Mouse (Mus musculus): ENCODE measurements around the gene Gm45337.
A peak's percentile ranks its signal among the peaks of the same experiment; 100 is the strongest.
"Not testable (repeated sequence)": the region's sequence is repeated elsewhere in the genome, so short reads cannot be mapped to it uniquely, and the experiment has no call there.

Gm45337 gene

DNA sequence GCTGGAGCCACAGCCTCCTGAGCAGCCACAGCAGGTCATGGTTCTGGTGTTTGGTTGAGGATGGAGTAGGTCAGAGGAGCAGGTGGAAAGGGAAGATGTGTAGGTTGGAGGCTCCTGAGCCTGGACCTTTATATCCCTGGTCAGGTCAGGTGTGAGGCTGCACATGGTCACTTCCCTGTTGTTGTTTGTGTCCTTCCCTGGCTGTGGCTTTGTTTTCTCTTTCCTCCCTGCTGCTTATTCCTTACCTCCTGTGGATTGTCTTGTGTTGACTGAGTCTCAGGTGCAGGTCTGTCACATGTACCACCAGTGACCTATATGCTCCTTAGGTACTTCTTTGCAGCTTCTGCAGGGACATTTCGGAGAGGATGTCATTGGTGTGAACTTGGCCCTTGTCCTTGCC is at the start of gene Gm45337:
Gene Gm45337, minus strand, starts transcription at position 101 of the 400 bp plus-strand sequence.
- no peak for DNase-seq (ENCODE audit: low spot score in 2 of 2)

DNA sequence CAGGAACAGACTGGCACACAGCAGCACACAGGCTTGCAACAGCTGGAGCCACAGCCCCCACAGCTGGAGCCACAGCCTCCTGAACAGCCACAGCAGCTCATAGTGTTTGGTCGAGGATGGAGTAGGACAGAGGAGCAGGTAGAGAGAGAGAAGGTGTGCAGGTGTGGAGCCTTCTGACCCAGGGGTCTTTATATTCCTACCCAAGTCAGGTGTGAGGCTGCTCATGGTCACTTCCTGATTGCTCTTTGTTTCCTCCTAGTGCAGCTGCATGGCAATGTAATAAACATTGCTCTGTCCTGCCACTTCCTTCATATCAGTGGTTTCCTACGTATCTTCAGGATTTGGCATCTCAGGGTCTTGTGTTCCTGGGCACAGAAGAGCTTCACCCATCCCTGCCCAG is 45.9 kb upstream of the Gm45337 start, which contains the start of gene Gm10153:
Gene Gm10153, minus strand, starts transcription at position 101 of the 400 bp plus-strand sequence.
- no peak for DNase-seq (ENCODE audit: low spot score in 2 of 2)

DNA sequence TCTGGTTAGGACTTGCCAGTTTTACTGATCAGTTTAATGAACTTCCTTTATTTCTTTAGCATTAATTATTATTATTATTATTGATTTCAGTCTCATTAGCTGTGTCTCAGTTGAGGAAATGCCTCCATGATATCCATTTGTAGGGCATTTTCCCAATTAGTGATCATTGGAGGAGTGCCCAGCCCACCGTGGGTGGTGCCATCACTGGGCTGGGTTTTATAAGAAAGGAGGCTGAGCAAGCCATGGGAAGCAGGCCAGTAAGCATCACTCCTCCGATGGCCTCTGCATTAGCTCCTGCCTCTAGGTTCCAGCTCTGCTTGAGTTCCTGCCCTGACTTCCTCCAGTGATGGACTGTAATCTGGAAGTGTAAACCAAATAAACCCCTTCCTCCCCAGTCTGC is 43.7 kb upstream of the Gm45337 start:
- DNase-seq (ENCODE audit: low spot score in 2 of 2) = no peak

DNA sequence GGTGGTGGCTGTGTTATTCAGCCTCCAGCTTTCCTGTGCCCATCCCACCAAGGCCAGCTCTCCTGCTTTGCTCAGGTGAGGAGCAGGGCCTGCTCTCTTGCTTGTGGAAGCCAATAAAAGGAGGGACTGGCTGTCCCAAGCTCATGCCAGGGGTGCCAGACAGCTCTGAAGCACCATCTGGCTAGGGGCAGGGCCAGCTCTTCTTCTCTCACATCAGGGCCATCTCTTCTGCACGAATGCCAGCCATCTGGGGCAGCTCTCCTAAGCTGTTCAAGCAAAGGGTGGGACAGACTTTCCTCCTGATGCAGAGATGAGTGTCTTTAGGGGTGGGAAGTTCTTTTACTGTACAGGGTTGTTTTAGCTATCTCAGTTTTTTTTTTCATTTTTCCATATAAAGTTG is 36.6 kb upstream of the Gm45337 start:
- DNase-seq (ENCODE audit: low spot score in 2 of 2) = no peak

DNA sequence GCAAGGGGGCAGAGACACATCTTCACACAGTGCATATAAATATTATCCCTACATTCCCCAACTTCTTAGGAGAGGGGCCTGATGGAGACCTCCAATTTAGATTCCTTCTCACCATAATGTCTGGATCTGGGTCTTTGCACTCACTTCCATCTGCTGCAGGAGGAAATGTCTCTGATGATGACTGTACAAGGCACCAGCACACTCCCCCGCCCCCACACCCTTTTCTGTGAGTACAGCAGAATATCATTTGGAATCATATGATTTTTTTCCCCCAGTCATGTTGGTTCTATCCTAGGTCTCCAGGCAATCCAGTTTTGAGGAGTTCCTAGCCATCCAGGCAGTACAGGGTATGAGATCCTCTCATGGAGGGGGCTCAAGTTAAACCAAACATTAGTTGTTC is 34.3 kb upstream of the Gm45337 start:
- no peak for DNase-seq (ENCODE audit: low spot score in 2 of 2)

DNA sequence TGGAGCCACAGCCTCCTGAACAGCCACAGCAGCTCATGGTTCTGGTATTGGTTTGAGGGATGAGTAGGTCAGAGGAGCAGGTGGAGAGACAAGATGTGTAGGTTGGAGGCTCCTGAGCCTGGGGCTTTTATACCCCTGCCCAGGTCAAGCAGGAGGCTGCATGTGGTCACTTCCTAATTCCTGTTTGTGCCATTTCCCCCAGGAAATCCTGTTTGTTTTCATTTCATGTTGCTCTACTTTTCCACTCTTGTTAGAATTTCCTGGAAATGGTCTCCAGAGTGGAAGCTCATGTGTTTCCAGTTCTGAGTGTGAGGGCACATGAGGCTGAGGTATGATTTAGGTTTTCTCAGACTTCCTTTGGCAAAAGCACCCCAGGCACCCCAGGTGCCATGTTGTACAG is 31.5 kb upstream of the Gm45337 start, which contains the start of gene Krtap5-2:
Gene Krtap5-2, minus strand, starts transcription at position 101 of the 400 bp plus-strand sequence.
- not testable (repeated sequence) for DNase-seq (ENCODE audit: low spot score in 2 of 2)

DNA sequence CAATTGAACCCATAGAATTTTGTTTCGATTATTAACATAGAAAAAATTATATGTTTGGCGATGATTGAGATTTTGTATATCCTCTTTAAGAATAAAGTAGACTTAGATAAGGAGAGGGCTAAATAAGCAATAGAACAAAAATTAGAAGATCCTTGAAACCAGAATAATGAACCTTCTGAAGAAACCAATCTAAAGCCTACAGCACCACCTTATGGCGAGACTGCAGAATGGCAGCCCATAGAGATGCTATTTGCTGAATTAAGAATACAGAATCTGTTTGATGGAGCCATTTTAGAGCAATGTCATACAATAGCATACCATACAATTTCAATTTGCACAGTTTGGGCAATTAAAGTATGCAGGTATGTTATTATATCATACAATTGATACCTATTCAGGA is 25.4 kb upstream of the Gm45337 start:
- DNase-seq (ENCODE audit: low spot score in 2 of 2) = no peak

DNA sequence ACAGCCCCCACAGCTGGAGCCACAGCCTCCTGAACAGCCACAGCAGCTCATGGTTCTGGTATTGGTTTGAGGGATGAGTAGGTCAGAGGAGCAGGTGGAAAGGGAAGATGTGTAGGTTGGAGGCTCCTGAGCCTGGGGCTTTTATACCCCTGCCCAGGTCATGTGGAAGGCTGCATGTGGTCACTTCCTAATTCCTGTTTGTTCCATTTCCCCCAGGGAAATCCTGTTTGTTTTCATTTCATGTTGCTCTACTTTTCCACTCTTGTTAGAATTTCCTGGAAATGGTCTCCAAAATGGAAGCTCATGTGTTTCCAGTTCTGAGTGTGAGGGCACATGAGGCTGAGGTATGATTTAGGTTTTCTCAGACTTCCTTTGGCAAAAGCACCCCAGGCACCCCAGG is 21.2 kb upstream of the Gm45337 start, which contains the start of gene Gm4553:
Gene Gm4553, minus strand, starts transcription at position 101 of the 400 bp plus-strand sequence.
- DNase-seq (ENCODE audit: low spot score in 2 of 2) = not testable (repeated sequence)

DNA sequence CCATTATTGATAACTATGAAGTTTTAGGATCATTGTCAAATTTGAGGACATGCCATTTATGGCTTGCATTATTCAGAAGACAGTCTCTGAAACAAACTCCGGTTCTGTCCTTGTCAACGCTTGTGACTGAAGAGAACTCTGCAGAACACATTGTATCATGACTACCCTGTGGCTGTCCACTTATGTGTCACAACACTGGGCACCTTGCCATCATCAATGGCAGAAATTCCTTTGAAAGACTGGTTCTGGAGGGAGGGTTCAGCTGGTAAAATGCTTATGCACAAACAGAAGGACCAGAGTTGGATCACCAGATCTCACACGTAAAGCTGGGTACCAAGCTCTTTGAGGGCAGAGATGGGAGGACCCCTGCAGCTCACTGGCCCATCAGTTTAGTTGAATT is 15.0 kb upstream of the Gm45337 start:
- no peak for DNase-seq (ENCODE audit: low spot score in 2 of 2)

DNA sequence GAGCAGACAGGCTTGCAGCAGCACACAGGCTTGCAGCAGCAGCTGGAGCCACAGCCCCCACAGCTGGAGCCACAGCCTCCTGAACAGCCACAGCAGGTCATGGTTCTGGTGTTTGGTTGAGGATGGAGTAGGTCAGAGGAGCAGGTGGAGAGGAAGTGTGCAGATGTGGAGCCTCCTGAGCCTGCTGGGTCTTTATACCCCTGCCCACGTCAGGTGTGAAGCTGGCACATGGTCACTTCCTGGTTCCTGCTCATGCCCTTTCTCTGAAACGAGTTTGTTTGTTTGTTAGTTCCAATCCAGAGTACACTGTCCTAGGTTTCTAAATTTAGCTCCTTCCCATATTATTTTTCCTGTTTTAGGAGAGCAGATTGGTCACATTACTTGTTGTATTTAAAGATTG is 12.6 kb upstream of the Gm45337 start, which contains the start of gene Gm29735:
Gene Gm29735, minus strand, starts transcription at position 101 of the 400 bp plus-strand sequence.
- not testable (repeated sequence) for DNase-seq (ENCODE audit: low spot score in 2 of 2)

DNA sequence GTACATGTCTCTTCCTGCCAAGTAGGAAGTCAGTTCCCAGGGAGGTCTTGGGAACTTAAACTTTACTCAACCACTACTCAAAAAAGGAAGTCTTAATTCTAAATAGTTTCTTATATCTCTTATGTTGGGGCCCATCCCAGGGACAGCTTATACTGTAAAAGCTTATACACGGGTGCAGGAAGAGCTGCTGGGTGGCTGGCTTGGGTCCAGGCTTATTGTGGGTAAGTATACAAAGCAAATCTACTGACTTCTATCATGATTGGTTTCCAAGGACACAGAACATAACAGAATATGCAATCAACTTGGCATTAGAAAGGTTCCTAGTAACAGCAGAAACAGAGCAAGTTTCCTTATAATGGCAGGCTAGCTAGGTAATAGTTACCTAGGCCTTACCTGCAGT is 10.9 kb upstream of the Gm45337 start:
- DNase-seq (ENCODE audit: low spot score in 2 of 2) = no peak

DNA sequence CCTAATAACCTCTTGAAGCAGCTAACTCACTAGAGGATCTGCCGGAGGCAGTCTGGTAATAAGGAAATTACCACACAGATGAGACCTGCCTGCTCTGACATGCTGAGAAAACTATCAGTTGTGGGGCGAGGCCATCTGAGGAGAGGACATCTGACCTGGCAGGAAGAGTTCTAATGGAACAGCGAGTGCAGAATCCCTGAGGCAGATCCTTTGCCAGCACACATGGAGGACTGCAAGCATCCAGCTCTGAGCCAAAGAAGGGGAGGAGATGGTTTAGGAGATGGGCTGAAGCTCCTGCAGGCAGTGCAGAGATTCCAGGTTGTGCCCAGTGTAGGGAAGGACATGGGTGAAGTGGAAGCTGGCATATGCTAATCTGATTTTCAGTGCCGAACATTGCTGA is 7.8 kb upstream of the Gm45337 start:
- no peak for DNase-seq (ENCODE audit: low spot score in 2 of 2)

DNA sequence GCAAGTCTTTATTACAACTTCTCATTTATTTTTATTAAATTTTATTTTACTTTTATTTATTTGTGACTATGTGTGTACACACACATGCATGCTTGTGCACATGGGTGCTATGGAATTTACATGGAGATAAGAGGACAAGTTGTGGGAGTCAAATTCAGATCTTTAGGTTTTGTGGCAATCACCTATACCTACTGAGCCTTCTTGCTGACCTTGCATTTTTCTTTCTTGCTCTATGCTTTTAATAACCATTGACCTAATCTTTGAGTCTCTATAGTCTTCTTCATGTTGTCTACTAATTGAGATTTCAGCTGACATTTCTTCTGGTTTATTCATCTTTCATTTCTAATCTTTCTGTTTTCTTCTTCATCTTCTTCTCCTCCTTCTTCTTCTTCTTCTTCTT is 4.2 kb upstream of the Gm45337 start:
- DNase-seq (ENCODE audit: low spot score in 2 of 2) = no peak

DNA sequence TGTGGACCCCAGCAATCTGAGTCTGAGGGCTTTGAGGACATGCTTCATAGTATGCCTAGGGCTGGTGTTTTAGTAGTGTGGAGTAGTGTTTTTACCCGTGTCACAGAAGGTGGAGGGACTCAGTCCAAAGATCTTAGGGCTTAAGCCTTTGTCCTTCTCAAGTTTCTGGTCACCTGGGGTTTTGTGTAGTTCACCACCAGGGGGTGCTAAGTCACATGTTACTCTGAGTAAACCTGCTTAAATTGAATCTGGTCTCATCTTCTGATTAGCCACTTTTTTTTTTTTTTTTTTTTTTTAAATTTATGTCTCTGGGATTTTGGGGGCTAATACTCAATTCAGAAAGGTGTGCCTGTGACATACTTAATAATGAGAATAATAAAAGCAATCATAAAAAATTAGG is 1.6 kb upstream of the Gm45337 start:
- DNase-seq (ENCODE audit: low spot score in 2 of 2) = peak in 1 of 2 experiments; percentile 15

DNA sequence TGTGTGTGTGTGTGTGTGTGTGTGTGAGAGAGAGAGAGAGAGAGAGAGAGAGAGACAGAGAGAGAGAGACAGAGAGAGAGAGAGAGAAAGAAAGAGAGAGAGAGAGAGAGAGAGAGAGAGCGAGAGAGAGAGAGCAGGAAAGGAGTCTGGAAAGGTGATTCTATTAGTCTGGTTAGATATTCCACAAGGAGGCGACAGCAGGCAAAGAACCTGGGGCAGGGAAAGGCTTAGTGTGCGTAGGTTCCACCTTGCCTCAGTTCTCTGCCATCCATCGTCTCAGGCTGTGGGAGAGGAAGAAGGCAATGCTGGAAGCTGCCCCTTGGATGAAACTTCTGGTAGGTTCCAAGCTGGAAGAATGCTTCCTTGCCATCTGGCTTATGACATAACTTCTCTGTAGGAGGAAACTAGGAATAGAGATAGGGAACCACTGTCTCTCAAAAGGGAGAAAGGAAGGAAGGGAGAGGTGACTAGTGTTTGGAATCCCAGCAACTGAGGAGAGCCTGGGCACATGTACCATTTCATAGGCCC is 1.1 kb upstream of the Gm45337 start:
- no peak for DNase-seq (ENCODE audit: low spot score in 2 of 2)

DNA sequence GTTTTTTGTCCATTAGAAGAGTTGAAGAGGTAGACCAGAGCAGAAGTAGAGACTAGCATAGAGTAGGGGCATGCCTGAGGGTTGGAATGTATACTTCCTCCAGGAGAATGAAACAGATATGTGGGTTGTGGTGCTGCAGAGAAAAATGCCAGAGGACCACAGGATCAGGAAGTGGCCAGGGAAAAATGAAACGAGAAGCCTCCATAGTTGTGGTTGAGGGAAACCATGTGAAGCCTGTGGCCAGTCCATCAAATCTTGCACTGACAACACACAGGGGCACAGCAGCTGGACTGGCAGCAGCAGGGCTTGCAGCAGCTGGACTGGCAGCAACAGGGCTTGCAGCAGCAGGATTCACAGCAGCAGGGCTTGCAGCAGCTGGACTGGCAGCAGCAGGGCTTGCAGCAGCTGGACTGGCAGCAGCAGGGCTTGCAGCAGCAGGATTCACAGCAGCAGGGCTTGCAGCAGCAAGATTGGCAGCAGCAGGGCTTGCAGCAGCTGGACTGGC is 849 bp downstream of the Gm45337 start:
- not testable (repeated sequence) for DNase-seq (ENCODE audit: low spot score in 2 of 2)

DNA sequence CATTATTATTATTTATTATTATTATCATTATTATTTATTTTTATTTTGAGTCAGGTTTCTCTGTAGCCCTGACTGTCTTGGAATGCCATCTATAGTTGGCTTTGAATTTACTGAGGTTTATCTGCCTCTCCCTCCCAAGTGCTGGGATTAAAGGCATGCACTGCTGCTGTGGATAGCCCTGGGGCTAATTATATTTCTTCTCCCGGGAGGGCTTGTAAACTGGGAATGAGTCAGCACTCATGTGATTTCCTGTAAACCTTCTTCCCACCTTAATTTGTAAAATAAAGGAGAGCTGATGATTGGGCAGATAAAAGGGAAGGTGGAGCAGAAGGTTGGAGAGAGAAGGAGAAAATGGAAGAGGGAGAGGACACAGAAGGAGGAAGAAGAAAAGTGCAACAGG is 3.7 kb downstream of the Gm45337 start:
- DNase-seq (ENCODE audit: low spot score in 2 of 2) = no peak

DNA sequence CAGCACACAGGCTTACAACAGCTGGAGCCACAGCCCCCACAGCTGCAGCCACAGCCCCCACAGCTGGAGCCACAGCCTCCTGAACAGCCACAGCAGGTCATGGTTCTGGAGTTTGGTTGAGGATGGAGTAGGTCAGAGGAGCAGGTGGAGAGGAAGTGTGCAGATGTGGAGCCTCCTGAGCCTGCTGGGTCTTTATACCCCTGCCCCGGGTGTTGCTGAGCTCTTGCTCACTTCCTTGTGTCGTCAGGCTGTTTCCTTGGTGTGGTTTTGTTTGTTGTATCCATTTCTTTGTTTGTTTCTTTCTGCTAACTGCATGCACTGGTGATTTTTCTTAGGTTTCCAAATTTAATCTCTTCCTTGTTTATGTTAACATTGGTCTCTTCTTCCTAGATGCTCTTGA is 8.5 kb downstream of the Gm45337 start, which contains the start of gene Gm39115:
Gene Gm39115, minus strand, starts transcription at position 101 of the 400 bp plus-strand sequence.
- DNase-seq (ENCODE audit: low spot score in 2 of 2) = not testable (repeated sequence)

DNA sequence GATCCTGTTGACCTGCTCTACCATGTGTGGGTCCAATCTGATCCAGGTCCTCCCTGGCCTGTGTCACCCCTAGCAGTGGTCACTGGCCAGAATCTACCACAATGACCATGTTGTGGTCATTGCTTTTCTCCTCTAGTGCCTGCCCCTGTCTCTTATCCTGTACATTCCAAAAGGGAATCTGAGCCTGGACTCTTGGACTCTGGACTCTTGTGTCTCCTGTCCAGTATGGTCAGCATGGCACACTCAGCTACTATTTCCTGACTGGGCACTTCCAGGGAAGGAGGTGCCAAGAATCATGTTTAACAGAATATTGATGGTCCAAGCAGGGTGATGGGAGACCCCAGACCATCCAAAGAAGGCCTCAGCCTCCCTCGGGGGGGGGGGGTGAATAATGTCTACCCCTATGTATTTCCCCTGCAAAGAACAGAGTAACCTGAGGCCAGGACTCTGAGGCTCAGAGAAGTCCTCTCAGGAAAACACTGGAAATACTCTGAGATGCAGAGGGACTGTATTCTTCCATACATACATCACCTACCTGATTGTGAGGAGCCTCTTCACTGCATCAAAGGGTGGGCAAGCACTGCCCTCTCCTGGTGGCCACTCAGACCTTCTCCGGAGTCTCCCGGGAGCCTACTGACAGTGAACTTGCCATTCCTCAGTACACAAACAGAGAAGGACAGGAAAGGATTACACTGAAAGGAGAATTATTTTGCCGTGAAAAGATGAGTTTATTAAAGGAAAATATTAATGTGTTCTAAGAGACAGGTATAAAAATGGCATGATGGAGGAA is 10.0 kb downstream of the Gm45337 start:
- DNase-seq (ENCODE audit: low spot score in 2 of 2) = no peak

DNA sequence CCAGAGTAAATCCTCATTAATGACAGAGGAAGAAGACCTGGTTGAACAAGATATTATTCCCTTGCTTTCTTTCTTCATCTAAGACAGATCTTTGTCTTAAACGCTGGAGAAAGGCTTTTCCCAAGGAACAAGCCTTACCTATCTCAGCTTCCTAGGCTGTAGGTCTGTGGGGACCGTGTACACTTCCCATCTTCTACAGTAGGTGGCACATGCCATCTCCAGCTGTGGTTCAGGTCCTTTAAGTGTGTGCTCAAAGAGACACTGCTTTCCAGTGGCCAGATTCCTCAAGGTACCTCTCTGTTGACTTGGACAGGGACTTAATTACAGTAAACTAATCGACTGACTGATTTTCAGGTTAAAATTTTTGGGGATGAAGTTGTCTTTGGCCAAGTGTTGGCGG is 15.6 kb downstream of the Gm45337 start:
- DNase-seq (ENCODE audit: low spot score in 2 of 2) = no peak

DNA sequence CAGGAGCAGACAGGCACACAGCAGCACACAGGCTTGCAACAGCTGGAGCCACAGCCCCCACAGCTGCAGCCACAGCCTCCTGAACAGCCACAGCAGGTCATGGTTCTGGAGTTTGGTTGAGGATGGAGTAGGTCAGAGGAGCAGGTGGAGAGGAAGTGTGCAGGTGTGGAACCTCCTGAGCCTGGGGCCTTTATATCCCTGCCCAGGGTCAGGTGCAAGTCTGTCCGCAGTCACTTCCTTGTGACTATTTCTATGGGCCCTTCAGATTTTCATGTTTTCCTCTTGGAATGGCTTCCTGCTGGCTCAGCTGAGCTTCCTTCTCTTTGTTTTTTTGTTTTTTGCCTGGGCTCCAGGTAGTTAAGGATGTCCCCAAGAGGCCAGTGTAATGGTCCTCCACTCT is 23.8 kb downstream of the Gm45337 start, which contains the start of gene Gm45618:
Gene Gm45618, minus strand, starts transcription at position 101 of the 400 bp plus-strand sequence.
- DNase-seq (ENCODE audit: low spot score in 2 of 2) = not testable (repeated sequence)

DNA sequence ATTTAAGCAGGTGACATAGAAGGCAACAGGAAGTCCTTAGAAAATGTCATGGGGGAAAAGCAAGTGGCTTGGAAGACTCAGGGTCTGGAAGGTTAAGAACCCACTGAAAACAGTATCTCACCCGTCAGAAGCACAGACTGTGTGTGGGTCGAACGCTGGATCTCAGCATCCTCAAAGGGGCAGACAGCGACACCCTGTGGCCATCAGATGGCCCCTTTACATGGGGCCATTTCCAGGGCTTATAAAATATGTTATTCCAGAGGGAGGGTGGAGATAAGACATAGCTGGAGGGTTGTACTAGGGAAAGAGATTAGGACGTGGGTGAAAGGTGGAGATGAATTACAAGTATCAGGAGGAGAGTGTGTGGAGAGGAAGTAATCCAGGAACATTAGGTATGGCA is 24.8 kb downstream of the Gm45337 start:
- DNase-seq (ENCODE audit: low spot score in 2 of 2) = peak in 1 of 2 experiments; percentile 7

DNA sequence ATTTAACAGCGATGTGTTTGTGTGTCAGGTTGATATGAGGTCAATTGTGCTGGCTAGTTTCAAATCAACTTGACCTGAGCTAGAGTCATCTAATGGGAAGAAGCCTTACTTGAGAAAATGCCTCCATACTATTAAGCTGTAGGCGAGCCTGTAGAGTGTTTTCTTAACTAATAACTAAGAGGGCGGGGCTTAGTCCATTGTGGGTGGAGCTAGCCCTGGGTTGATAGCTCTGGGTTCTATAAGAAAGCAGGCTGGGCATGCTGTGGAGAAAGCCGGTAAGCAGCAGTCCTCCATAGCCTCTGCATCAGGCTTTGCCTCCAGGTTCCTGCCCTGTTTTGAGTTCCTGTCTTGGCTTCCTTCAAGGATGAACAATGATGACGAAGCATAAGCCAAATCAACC is 39.7 kb downstream of the Gm45337 start:
- no peak for DNase-seq (ENCODE audit: low spot score in 2 of 2)

Data from natural killer cell, adult 2 months (primary cell).